Mouse (Mus musculus): ENCODE results near the gene Acsbg2. TPM values are rescaled to one million over a fixed set of nuclear protein-coding genes. Genes with fewer than 3 reads are reported as not detected.

The Acsbg2 gene
- polyA plus RNA-seq, 1 experiment = not detected

- Histone ChIP-seq H3K4me3 (ENCODE audit: insufficient read depth, low read length) (no peak overlapping the region), H3K27ac (ENCODE audit: insufficient read depth, low read length) (no peak overlapping the region), H3K4me1 (ENCODE audit: control insufficient read depth, insufficient read depth, low read length) (no peaks in the 10 kb centered on the region)
- no peak for TF ChIP-seq POLR2A (IDR thresholded peaks at IDR 0.05; ENCODE audit: low read depth, low read length)
- TF ChIP-seq CTCF (IDR thresholded peaks at IDR 0.05; ENCODE audit: borderline replicate concordance, insufficient read depth, low read length) = no peak
Measured at GRCm38 (mm10) chr17:56896513-56897129, 22.4 kb upstream of the Acsbg2 start.

DNA sequence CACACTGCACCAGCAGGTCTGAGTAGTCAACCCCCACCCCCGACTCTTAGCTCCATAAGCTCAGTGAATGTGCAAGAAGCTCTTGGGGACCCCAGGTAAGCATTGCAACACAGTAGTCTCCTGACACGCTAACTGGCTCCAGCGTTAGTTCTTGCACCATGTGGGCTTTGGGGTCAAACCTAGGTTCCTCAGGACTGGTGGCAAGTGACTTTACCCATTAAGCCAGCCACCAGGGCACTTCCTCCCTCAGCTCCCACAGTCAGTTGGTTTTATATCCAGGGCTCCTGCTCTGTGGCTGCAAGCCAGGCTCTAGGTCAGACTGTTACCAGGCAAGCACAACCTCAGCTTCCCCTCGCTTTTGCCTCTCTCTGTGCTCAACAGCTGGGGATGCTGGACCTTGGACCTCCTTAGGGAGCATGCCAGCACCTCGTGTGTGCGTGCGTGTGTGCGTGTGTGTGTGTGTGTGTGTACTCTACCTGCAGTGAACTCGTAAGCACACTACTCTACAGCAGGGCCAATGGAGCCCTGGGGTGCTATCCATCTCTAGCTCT is 21.2 kb upstream of the Acsbg2 start:
- TF ChIP-seq POLR2A (IDR thresholded peaks at IDR 0.05; ENCODE audit: low read depth, low read length) = no peak
- no peak for TF ChIP-seq CTCF (IDR thresholded peaks at IDR 0.05; ENCODE audit: borderline replicate concordance, insufficient read depth, low read length)
- Histone ChIP-seq H3K4me3 (ENCODE audit: insufficient read depth, low read length) (no peak overlapping the region), H3K4me1 (ENCODE audit: control insufficient read depth, insufficient read depth, low read length) (no peaks in the 10 kb centered on the region), H3K27ac (ENCODE audit: insufficient read depth, low read length) (no peak overlapping the region)

DNA sequence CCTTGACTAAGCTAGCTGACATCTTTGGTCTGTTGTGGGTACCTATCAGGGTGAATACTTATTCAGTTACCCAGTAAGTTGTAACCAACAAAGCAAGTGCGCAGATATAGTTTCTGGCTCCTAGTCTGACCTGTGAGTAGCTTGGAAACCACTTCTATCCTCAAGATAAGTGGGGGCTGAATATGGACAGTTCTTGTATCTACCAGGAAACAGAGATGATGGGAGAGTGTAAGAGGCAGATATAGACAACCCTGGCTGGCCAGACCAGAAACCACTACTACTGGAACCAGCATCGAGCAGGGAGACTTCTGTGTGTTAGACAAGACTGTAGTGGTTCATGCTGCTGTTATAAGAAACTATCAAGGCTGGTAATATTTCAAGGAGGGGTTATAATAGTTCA is 15.8 kb upstream of the Acsbg2 start:
- no peaks in the 10 kb centered on the region for H3K4me1 ChIP-seq (ENCODE audit: control insufficient read depth, insufficient read depth, low read length)
- H3K27ac ChIP-seq (ENCODE audit: insufficient read depth, low read length) = no peak overlapping the region
- no peak overlapping the region for H3K4me3 ChIP-seq (ENCODE audit: insufficient read depth, low read length)
- TF ChIP-seq CTCF (IDR thresholded peaks at IDR 0.05; ENCODE audit: borderline replicate concordance, insufficient read depth, low read length) (no peak), POLR2A (IDR thresholded peaks at IDR 0.05; ENCODE audit: low read depth, low read length) (no peak)

DNA sequence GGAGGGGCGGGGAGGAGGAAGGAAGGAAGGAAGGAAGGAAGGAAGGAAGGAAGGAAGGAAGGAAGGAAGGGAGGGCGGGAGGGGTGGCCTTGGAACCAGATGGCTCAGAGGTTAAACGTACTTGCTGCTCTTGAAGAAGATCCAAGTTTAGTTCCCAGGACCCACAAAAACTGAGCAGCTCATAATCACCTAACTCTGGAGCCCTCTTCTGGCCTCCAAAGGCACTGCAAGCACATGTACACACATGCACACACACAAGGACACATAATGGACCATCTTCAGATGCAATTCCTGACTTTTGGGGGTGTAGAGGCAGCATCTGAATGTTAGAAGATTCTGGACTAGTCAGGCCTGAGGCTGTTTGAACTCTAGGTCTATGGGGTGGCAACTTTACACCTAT is 13.8 kb upstream of the Acsbg2 start:
- Histone ChIP-seq H3K4me3 (ENCODE audit: insufficient read depth, low read length) (no peak overlapping the region), H3K27ac (ENCODE audit: insufficient read depth, low read length) (no peak overlapping the region), H3K4me1 (ENCODE audit: control insufficient read depth, insufficient read depth, low read length) (no peaks in the 10 kb centered on the region)
- TF ChIP-seq POLR2A (IDR thresholded peaks at IDR 0.05; ENCODE audit: low read depth, low read length) (no peak), CTCF (IDR thresholded peaks at IDR 0.05; ENCODE audit: borderline replicate concordance, insufficient read depth, low read length) (no peak)

DNA sequence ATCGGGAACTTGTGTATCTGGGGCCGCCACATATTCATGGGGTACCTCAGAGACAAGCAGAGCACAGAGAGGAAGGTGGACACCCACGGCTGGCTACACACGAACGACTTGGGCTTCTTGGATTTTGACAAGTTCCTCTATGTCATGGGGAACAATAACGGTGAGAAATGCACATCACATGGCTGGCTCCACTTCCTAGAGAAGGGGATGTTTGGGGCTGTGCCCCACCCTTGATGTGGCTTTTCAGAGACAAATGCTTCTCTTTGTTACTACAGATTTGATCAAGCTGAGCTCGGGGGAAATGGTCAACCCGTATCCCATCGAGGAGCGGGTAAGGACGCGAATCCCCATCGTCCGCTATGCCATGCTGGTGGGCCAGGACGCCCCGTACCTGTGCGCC is 10.6 kb upstream of the Acsbg2 start:
- TF ChIP-seq POLR2A (IDR thresholded peaks at IDR 0.05; ENCODE audit: low read depth, low read length) = no peak
- no peak for TF ChIP-seq CTCF (IDR thresholded peaks at IDR 0.05; ENCODE audit: borderline replicate concordance, insufficient read depth, low read length)
- Histone ChIP-seq H3K4me1 (ENCODE audit: control insufficient read depth, insufficient read depth, low read length) (no peaks in the 10 kb centered on the region), H3K27ac (ENCODE audit: insufficient read depth, low read length) (no peak overlapping the region), H3K4me3 (ENCODE audit: insufficient read depth, low read length) (no peak overlapping the region)

DNA sequence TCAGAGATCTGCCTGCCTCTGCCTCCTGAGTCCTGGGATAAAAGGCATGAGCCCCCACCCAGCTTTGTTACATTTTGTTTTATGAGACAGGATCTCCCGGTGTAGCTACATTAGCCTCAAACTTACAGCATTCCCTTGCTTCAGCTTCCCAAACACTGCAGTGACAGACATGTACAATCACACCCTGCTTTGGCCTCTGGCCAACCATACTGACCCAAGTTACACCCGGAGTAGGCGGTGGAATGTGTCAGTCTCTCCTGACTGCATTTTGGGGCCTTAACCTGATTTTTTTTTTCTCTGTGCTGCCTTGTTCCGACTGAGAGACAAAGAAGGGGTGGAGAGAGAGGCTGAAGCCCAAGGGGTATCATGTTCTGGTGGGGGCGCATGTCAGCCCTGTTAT is 10.1 kb upstream of the Acsbg2 start:
- no peak overlapping the region for H3K27ac ChIP-seq (ENCODE audit: insufficient read depth, low read length)
- no peaks in the 10 kb centered on the region for H3K4me1 ChIP-seq (ENCODE audit: control insufficient read depth, insufficient read depth, low read length)
- TF ChIP-seq CTCF (IDR thresholded peaks at IDR 0.05; ENCODE audit: borderline replicate concordance, insufficient read depth, low read length) = no peak
- no peak for TF ChIP-seq POLR2A (IDR thresholded peaks at IDR 0.05; ENCODE audit: low read depth, low read length)
- H3K4me3 ChIP-seq (ENCODE audit: insufficient read depth, low read length) = no peak overlapping the region

GRCm38 (mm10) chr17:56883612-56884011 is 9.4 kb upstream of the Acsbg2 start:
- H3K4me1 ChIP-seq (ENCODE audit: control insufficient read depth, insufficient read depth, low read length) = no peaks in the 10 kb centered on the region
- H3K27ac ChIP-seq (ENCODE audit: insufficient read depth, low read length) = no peak overlapping the region
- TF ChIP-seq POLR2A (IDR thresholded peaks at IDR 0.05; ENCODE audit: low read depth, low read length) (no peak), CTCF (IDR thresholded peaks at IDR 0.05; ENCODE audit: borderline replicate concordance, insufficient read depth, low read length) (no peak)
- no peak overlapping the region for H3K4me3 ChIP-seq (ENCODE audit: insufficient read depth, low read length)

- H3K4me3 ChIP-seq (ENCODE audit: insufficient read depth, low read length) = no peak overlapping the region
- no peaks in the 10 kb centered on the region for H3K4me1 ChIP-seq (ENCODE audit: control insufficient read depth, insufficient read depth, low read length)
- TF ChIP-seq POLR2A (IDR thresholded peaks at IDR 0.05; ENCODE audit: low read depth, low read length) = no peak
- no peak for TF ChIP-seq CTCF (IDR thresholded peaks at IDR 0.05; ENCODE audit: borderline replicate concordance, insufficient read depth, low read length)
- H3K27ac ChIP-seq (ENCODE audit: insufficient read depth, low read length) = no peak overlapping the region
Measured at GRCm38 (mm10) chr17:56877426-56877825, 3.2 kb upstream of the Acsbg2 start.

- TF ChIP-seq CTCF (IDR thresholded peaks at IDR 0.05; ENCODE audit: borderline replicate concordance, insufficient read depth, low read length) = no peak
- TF ChIP-seq POLR2A (IDR thresholded peaks at IDR 0.05; ENCODE audit: low read depth, low read length) = no peak
- Histone ChIP-seq H3K4me1 (ENCODE audit: control insufficient read depth, insufficient read depth, low read length) (no peaks in the 10 kb centered on the region), H3K4me3 (ENCODE audit: insufficient read depth, low read length) (no peak overlapping the region), H3K27ac (ENCODE audit: insufficient read depth, low read length) (no peak overlapping the region)
Measured at GRCm38 (mm10) chr17:56876981-56877380, 2.7 kb upstream of the Acsbg2 start.

- H3K4me3 ChIP-seq (ENCODE audit: insufficient read depth, low read length) = no peak overlapping the region
Measured at GRCm38 (mm10) chr17:56876465-56876864, 2.2 kb upstream of the Acsbg2 start.

More at GRCm38 (mm10) chr17:56876465-56876864, 2.2 kb upstream of the Acsbg2 start:
- Histone ChIP-seq H3K4me1 (ENCODE audit: control insufficient read depth, insufficient read depth, low read length) (no peaks in the 10 kb centered on the region), H3K27ac (ENCODE audit: insufficient read depth, low read length) (no peak overlapping the region)
- TF ChIP-seq CTCF (IDR thresholded peaks at IDR 0.05; ENCODE audit: borderline replicate concordance, insufficient read depth, low read length) (no peak), POLR2A (IDR thresholded peaks at IDR 0.05; ENCODE audit: low read depth, low read length) (no peak)

Measured in embryonic fibroblast, embryonic 13.5 days (primary cell).